Mouse (Mus musculus): ENCODE measurements at regions not wholly inside any gene's neighbourhood (a gene's known extent, or its start where the extent isn't known, plus 50 kb on each side); places are given as distances from the start of the nearest gene placed in this dataset.

DNA sequence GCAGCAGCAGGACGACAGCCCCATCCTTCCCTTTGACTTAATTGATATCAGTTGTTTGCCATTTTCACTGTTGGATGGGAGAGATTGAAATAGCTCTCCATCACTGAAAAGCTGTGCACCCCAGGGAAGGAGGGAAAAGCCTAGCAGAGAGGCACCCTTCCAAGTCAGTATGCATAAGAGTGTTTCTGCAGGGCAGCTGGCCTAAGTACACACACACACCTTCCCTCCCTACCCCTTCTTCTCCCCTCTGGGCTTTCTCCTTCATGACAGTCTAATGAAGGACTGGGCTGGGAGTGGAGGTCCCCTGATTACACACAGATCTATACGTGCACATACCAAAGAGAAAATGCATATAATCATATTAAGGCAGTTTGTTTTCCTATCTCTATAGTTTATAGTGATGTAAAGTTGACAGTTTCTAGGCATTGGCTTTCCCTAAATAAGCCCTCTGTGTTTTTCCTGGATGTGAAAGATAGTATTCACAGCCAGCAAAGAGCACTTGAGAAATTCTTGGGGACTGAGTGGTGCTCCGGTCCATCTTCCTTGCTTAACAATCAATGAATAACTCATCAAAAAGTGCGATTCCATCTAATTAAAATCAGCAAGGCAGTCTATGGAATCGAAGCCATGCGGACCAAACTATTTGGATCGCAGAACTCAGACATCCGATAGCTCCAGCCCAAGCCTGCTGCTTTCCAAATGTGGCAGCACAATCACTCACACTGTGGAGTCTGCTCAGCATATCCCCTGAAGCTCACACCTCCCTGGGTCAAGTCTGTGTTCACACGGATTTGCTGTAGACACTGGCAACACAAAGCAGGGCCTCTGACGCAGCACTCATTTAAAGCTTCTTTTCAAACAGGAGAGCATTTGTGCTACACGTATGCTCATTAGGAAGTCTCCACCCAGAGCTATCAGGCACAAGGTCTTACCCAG, 224.9 kb upstream of the Sfrp2 start:
- intact Hi-C loops (cut with DNase I): no loop called here
- no peak for DNase-seq (ENCODE audit: low spot score in 2 of 2)

DNA sequence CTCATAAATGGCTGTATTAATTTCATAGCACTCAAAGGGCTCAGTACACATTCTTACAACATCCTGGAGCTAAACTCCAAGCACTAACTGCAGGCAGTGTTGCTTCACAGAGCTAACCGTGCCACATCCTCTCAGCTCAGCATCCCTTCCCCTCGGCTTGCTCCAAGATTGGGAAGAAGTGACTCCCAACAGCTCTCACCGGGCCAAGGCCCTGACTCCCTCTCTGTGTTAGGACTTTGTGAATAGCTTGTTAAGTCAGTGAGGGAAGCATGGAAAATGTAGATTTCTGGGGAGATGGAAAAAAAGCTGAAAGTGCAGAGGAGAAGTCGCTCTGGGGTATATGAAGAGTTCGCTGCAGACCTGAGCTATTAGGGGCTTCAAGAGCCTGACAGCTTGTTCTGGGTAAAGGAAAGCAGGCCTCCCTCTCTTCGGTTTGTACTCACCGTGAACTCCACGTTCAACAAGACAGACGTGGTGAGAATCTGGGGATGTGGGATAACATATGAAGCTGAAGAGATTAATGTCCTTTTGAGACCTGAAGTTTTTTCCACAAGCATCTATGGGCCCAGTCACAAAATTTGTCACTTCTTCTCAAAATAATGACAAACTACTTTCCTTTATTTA, 213.5 kb upstream of the Sfrp2 start:
- intact Hi-C loops (cut with DNase I): no loop called here
- no peak for DNase-seq (ENCODE audit: low spot score in 2 of 2)

DNA sequence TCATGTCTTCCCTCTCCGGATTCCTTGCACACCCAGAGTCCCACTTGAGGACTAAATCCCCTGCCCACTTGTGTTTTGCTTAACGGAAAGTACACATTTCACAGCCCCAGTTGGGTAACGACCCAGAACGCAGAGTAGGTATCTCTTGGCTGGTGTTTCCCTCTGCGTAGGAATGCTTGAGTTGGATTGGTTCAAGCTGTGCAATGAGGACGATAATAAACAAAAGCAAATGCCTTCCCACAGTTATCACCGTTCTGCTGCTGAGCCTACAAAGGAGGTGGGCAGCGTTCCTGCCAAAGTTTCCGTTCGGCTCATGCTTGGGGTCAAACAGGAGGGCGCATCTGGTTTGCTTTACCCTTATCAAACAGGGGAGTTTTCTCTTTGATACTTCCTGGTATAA, 212.3 kb upstream of the Sfrp2 start:
- DNase-seq (ENCODE audit: low spot score in 2 of 2): no peak
- intact Hi-C loops (cut with DNase I): no loop called here

DNA sequence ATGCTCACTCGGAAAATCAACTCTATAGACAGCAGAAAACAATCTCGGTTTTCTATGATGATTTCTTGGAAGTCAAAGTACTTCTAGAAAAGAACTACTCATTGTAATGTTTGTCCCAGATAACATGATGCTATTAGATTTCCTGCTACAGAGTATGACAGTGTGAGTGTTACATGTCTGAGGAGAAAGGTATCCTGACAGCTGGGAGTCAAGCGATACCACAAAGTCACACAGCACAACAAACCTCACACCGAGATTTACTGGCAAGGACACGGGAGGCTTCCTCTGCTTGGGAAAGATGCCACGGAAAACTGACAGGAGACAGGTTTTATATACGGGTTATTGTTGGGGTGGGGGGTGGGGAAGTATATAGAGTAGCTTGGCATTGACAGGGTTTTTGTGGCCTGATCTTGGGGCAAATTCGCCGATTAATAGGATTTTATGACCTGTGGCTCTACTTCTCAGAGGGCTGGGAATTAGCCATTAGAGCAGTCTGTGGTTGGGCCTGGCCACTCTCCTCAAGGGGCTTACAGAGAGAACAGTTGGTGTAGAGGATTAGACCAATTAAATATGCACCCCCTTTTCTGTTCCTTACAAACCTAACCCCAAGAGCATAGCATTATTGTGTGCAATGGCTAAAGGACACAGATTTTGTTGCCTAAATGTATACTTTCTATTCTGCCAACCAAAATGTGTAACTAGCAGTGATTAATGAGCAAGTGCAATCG, 209.2 kb upstream of the Sfrp2 start:
- intact Hi-C loops (cut with DNase I): no loop called here
- DNase-seq (ENCODE audit: low spot score in 2 of 2): no peak

DNA sequence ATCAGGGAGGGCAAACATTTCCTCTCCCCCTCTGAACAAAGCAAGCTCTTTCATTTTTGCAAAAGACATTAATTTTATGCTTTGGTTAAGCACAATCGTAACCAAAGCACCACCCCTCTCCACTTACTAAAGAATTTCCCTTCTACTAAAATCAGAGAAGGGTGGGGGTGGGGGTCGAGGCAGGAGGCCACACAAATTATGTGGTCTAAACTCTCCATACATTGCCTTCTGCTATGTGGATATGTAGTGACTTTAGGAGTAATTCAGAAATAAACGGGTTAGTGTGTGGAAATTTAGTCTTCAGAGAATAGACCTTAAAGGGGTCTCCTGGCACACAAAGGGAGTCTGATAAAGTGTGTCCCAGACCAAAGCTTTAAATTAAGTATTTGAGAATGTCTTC, 204.1 kb upstream of the Sfrp2 start:
- no peak for DNase-seq (ENCODE audit: low spot score in 2 of 2)
- intact Hi-C loops (cut with DNase I): no loop called here

DNA sequence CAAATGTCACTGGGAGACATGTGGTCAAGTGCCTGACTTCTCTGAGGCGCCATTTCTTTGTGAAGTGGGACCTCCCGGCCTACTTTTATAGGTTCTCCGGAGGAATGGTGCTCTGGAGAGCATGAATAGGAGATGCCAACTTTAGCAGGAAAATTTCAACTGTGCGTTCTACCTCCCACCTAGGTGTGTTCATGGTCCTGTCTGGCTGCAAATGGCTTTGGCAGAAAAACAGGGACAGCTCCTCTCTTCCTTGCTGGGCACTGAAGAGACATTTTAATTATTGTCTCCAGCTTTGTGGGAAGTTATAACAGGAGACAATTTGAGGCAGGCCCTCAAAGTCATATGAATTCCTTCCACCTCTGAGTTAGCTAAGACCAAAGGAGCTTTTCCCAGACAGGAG, 190.6 kb upstream of the Sfrp2 start:
- no peak for DNase-seq (ENCODE audit: low spot score in 2 of 2)
- intact Hi-C loops (cut with DNase I): no loop called here

DNA sequence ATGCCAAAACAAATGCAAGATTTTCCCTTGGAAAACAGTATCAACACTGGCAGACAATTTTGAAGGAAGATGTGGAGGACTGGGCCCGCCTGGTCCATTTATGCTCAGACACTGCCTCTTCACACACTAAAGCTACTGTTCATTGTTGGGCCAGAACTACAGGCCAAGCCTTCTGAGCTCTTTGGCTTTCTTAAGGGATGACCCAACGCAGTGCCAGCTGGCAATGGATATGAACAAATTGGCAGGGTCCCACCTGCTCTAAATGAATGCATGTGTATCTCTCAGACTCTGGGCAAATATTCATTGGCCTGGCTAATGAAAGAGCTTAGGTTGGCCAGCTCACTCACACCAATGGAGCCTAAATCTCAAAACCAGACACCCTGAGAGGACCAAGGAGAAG, 190.0 kb upstream of the Sfrp2 start:
- intact Hi-C loops (cut with DNase I): no loop called here
- DNase-seq (ENCODE audit: low spot score in 2 of 2): peak; percentile 21 to 32

DNA sequence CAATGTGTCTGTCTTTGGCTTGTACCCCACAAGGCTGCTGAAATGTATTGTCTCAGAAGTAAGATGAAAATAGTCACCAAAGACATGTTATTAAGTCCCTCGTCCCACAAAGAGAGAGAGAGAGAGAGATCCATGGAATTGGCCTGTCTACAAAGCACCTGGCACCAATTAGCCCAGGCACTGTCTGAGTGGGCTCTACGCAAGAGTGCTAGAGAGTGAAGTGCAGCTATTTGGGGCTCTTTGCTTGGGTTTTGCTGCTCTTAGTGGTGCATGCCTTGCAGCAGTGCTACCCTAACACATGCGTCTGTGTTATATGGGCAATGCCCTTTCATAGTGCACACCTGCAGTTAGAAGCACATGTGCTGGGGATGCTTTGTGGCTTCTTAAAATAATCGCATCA, 185.4 kb upstream of the Sfrp2 start:
- DNase-seq (ENCODE audit: low spot score in 2 of 2): no peak
- intact Hi-C loops (cut with DNase I): no loop called here

DNA sequence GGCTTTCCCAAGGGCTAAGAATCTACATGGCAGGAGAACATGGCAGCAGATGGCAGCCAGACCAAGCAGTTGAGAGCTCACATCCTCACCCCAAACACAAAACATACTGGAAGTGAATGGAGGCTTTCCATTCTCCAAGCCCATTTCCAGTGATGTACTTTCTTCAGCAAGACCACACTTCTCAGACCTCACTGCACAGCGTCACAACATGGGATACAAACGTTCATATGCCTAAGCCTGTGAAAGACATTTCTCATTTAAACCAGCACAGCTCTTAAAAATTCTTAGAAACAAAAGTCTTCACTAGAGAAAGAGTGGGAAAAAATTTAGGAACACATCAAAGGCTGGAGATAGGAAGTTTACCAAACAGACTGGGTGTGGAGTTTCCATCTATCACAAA, 183.9 kb upstream of the Sfrp2 start:
- intact Hi-C loops (cut with DNase I): no loop called here
- DNase-seq (ENCODE audit: low spot score in 2 of 2): no peak

DNA sequence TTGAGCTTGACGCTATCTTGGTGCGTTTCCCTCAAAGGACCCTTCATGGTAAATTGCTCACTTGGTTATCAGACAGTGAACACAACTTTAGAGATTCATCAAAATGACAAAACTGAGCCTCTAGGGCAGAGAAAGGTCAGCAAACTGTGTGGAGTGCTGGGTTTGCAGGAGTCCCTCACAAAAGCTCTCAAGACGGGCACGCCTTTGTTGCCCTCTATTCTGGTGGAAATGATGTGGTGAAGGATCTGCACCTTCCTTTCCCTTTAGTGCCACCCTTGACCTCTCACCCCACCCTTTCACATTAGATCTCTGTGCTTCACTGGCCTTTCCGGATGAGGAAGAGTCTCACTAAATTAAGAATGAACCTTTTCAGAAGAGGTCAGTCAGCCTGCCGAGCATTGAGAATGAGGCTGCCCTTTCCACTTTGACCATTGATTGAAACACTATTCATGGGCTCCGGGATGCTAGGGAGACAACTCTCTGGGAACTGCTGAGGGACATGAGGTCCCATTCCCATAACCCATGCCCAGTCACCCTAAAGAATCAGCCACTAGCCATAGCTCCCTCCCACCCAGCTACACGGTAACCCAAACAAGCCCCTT, 182.9 kb upstream of the Sfrp2 start:
- intact Hi-C loops (cut with DNase I): no loop called here
- no peak for DNase-seq (ENCODE audit: low spot score in 2 of 2)

DNA sequence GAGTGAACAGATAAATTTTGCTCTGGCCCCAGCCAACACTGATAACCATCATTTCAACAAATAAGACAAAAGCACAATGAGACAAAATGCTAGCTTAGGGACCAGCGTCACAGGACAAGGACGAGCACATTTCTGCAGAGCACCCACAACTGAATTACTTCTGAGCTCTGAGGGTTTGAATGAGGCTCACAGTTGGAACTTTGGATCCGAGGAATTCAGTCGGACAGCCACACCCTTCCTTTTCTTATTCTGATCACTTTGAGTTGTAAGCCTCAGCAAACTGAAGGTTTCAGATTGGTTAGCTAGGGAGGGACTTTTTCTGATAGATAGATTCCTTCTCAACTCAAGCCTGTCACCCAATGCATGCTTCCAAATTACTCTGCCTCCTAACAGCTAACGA, 180.0 kb upstream of the Sfrp2 start:
- intact Hi-C loops (cut with DNase I): no loop called here
- no peak for DNase-seq (ENCODE audit: low spot score in 2 of 2)

DNA sequence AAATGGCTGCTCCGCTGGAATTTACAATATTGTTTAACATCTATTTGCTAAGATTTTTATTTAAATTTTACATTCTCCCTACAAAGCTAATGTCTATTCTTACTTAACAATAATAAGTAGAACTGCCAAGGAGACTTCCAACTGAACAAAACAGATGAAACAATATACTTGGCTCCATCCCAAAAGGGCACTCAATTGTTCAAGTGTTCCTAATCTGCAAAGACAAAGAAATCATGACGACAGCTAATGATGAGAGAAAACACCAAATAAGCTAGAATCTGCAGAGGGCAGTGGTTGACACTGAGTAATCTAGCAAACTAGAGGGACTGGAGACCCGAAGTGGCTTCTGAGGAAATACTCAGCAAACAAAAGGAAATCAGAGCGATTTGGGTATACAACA, 179.6 kb upstream of the Sfrp2 start:
- DNase-seq (ENCODE audit: low spot score in 2 of 2): no peak
- intact Hi-C loops (cut with DNase I): no loop called here

DNA sequence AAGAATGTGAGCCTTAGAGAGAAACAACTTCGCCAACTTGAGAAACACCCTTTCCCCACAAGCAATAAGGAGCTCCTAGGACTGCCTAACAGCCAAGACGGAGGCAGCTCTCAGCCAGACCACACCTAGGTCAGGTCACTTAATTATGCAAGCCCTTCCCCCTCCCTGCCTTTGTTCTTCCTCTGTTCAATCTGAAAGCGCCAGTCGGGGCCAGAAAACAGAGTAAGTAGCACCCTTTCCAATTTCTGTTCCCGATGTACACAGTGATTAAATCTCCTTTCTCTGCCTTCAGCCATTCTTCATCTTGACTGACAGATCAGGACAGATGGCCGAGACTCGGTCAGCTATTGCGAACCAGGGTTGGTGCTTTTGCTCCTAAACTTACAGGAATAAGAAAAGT, 177.0 kb upstream of the Sfrp2 start:
- intact Hi-C loops (cut with DNase I): no loop called here
- no peak for DNase-seq (ENCODE audit: low spot score in 2 of 2)

DNA sequence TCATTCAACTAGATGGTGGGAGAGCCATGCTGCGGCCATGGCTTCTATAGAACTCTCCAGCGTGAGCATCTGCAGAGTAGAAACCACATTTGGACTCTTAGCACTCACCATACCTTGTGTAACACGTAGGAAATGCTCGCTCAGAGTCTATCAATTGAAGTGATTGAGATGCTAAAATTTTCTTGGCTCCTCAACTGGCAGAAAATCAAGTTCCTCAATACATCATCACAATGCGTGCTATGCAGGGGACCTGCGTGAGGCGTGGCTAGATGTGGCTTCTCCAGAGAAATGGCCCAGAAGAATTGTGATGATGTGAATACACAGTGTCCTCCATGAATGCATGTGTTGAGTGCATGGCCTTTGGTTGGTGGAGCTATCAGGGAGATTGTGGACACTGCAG, 174.9 kb upstream of the Sfrp2 start:
- intact Hi-C loops (cut with DNase I): no loop called here
- DNase-seq (ENCODE audit: low spot score in 2 of 2): no peak

DNA sequence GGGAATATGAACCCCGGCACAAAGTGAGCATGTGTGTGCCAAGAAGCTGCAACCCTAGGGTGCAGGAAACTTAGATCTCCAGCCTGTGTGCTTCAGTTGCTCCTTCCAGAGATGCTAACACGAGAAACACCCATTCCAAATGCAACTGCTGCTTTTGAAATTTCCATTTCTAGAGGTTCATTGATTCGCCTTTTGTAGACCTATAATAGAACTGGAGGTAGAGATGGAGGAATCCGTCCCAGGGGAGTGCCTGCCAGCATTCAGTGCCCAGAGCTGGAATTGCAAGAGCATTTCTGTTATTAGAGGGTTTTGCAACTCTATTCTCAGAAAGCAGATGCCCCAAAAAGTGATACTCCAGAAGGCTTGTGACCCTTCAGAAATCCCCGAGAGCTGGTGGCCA, 172.8 kb upstream of the Sfrp2 start:
- no peak for DNase-seq (ENCODE audit: low spot score in 2 of 2)
- intact Hi-C loops (cut with DNase I): no loop called here

DNA sequence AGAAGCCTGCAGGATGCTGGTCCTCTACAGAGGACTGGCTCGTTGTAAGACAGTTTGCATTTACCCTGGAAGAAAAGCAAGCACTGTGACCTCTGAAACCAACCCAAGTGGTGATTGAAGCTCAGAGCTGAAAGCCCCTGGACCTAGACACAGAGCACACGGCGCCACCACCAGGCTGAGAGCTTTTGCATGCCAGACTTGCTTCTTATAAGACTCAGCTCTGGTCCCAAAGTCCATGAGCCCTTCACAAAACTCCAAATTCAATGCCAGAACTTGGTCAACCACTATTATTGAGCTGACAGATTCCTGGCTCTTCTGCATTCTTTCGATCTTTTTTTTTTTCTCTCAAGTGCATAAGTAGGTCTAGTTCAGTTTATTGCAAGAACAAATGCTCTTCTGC, 164.6 kb upstream of the Sfrp2 start:
- intact Hi-C loops (cut with DNase I): no loop called here
- DNase-seq (ENCODE audit: low spot score in 2 of 2): no peak

DNA sequence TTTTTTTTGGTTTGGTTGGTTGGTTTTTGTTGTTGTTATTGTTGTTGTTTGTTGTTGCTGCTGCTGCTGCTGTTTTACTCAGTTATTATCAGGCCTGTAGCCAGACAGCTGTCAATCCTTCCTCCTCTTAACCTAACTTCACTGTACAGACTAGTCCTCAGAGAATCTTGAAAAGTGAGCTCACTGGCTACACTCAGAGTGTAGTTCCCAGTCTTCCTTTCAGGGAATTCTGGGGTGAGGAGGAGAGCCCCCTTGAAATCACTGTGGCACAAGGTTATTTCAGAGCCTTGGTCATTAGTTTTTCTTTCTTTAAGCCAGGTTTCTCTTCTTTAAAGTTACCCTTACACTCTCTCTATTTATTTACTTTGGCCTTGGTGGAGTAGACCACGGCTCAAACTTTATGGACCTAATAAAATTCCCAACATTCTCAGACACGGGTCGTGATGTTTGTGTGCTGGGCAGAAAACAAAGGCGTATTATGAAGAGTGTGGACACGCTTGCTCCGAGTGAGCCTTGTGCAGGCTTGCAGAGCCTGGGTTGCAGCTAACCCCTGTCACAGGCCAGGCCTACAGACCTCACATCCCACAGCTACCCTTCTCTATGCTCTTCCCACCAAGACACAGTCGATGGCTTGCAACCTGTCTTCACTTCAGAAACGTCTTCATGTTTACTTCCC, 156.9 kb upstream of the Sfrp2 start:
- DNase-seq (ENCODE audit: low spot score in 2 of 2): no peak
- intact Hi-C loops (cut with DNase I): no loop called here

DNA sequence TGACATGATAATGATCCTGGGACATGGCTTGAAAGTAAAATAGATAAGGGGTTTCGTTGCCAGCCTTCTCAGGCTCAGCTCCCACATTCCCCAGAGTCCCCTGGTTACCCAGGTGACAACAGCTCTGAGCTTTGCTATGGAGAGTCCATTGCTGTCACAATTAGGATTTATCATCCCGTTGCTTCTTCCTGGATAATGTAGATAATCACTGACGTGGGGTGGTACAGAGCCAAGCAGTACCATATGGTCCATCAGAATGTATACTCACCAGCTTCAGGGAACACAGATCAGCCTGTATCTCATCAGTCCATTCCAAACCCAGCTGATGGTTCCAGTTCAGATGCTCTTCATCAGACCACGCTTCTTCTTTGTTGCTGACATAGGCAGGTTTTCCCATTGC, 145.7 kb upstream of the Sfrp2 start:
- intact Hi-C loops (cut with DNase I): no loop called here
- DNase-seq (ENCODE audit: low spot score in 2 of 2): no peak

DNA sequence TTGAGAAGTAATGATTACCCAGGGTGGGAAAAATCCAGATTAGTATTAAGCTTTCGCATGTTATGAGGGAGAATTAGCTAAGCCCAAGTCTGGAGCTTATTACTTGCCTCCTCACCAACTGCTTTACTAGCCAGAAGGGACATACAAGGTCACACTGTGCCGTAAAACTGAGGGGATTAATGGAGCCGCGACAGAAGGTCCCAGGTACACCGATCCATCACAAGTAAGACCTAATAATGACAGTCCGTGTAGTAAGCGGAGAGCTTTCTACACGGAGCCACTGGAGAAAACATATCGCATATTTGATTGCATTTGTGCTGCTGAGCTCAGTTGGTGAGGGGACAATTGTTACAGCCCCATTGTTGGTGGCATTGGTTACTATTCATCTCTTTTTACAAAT, 133.1 kb upstream of the Sfrp2 start:
- no peak for DNase-seq (ENCODE audit: low spot score in 2 of 2)
- intact Hi-C loops (cut with DNase I): no loop called here

DNA sequence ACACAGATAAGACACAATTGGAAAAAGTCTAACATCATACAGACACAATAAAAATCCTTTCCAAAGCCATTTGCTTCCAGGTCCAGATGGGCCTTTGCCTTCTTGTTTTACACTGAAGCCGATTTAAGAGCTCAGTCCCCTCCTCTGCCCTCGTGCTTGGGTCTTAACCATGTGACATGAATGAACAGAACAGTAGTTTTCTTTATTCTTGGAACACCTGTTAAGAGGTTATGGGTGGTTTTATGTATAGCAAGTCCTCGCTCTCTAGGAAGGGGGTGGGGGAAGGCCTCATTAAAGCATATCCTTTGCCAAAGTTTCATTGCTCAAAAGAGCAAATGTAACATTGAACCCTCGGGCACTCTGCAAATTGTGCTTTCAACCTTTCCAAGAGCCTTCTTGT, 125.7 kb upstream of the Sfrp2 start:
- no peak for DNase-seq (ENCODE audit: low spot score in 2 of 2)

More for the DNA sequence above, 125.7 kb upstream of the Sfrp2 start:
- intact Hi-C loops (cut with DNase I): no loop called here

Data from left cerebral cortex, postnatal 14 days (tissue).